Mouse (Mus musculus): ENCODE results near the gene Glul.

- TF ChIP-seq POLR2A (IDR thresholded peaks at IDR 0.05; ENCODE audit: low read depth, low read length) (no peak), USF1 (IDR thresholded peaks at IDR 0.05; ENCODE audit: low read depth, low read length) (no peak)
These were observed 36.2 kb downstream of the Glul start for GRCm38 (mm10) chr1:153935844-153936380.
